Mouse (Mus musculus) hindbrain, embryonic 14.5 days (tissue): ENCODE results near the gene Art3. TPM values are rescaled to one million over a fixed set of nuclear protein-coding genes. Genes with fewer than 3 reads are reported as not detected.

Experiments used
- ATAC-seq: fragments of 200-750 bp; cut with Nextera tagmentation; 2 replicates; pipeline ENCODE4 v1.8.0; 2017; ENCODE audit warnings: moderate number of reproducible peaks, mild to moderate bottlenecking, moderate TSS enrichment, moderate library complexity; ENCODE audit not compliant: low FRiP score
- DNase-seq: peaks from one replicate; pipeline ENCODE4 v3.0.0-alpha.2; 2015; ENCODE audit warnings: low spot score
- H3K27ac ChIP-seq: fragments of 300-500 bp; sonication (generic); 2 replicates; pipeline ENCODE4 v1.5.1; 2014; ENCODE audit warnings: mild to moderate bottlenecking, moderate library complexity
- H3K27me3 ChIP-seq: fragments of 300-500 bp; sonication (generic); 2 replicates; pipeline ENCODE4 v1.6.1; 2014; ENCODE audit warnings: mild to moderate bottlenecking, low read length, mixed read lengths; ENCODE audit not compliant: control insufficient read depth, insufficient read depth
- H3K36me3 ChIP-seq: fragments of 300-500 bp; sonication (generic); replicated peaks from 2 replicates; pipeline ENCODE4 v1.6.1; 2014; ENCODE audit not compliant: control insufficient read depth, insufficient read depth
- H3K4me1 ChIP-seq: fragments of 300-500 bp; sonication (generic); replicated peaks from 2 replicates; pipeline ENCODE4 v1.6.1; 2014; ENCODE audit warnings: antibody characterized with exemption, low read length, mixed read lengths; ENCODE audit not compliant: control insufficient read depth, insufficient read depth
- H3K4me2 ChIP-seq: fragments of 300-500 bp; sonication (generic); replicated peaks from 2 replicates; pipeline ENCODE4 v1.6.1; 2014; ENCODE audit warnings: mild to moderate bottlenecking, moderate library complexity
- H3K4me3 ChIP-seq: fragments of 300-500 bp; sonication (generic); replicated peaks from 2 replicates; pipeline ENCODE4 v1.5.1; 2014; ENCODE audit warnings: mild to moderate bottlenecking, low read length
- H3K9ac ChIP-seq: fragments of 300-500 bp; sonication (generic); 2 replicates; pipeline ENCODE4 v1.6.1; 2014
- H3K9me3 ChIP-seq: fragments of 300-500 bp; sonication (generic); 2 replicates; pipeline ENCODE4 v1.6.1; 2016; ENCODE audit warnings: low read length; ENCODE audit not compliant: control insufficient read depth
- WGBS: fragments of 180-500 bp; shearing (Covaris S2); extraction: QIAGEN DNeasy Blood & Tissue Kit; methylation state at CpG from one replicate; pipeline ENCODE4 v1.1.7; 2014; 5-methylcytosine and 5-hydroxymethylcytosine counted together
- polyA plus RNA-seq: library from polyadenylated mRNA; unstranded; fragments of >200 nt; fragmentation: Nextera tagmentation; extraction: Ambion mirVana; gene quantifications from 2 replicates; pipeline ENCODE4 v1.2.1, GENCODE M21; 2014

Art3 gene
- polyA plus RNA-seq, 1 experiment from 2014 or later, result 9.3 TPM

GRCm38 (mm10) chr5:92353517-92353916 is 21.9 kb downstream of the Art3 start:
- Histone ChIP-seq H3K27ac (no peak overlapping the region), H3K4me3 (no peak overlapping the region), H3K4me1 (no peaks in the 10 kb centered on the region), H3K9me3 (no peaks in the 10 kb centered on the region), H3K27me3 (no peaks in the 10 kb centered on the region), H3K9ac (no peak overlapping the region), H3K4me2 (peak overlapping the region; percentile 19; the same call in 1 of the 2 replicates), H3K36me3 (no peaks in the 10 kb centered on the region)
- ATAC-seq, result no peak
- DNase-seq, result no peak
- 65% methylated on average over 11 of the region's 11 CpGs for WGBS

- no peak overlapping the region for H3K27ac ChIP-seq
- H3K9me3 ChIP-seq, result no peaks in the 10 kb centered on the region
- no peak overlapping the region for H3K4me2 ChIP-seq
- 61% methylated on average over 11 of the region's 12 CpGs for WGBS
- no peak overlapping the region for H3K9ac ChIP-seq
- no peak for ATAC-seq
- no peaks in the 10 kb centered on the region for H3K36me3 ChIP-seq
- no peak for DNase-seq
- no peak overlapping the region for H3K4me3 ChIP-seq
- H3K27me3 ChIP-seq, result no peaks in the 10 kb centered on the region
- no peaks in the 10 kb centered on the region for H3K4me1 ChIP-seq
Observed at GRCm38 (mm10) chr5:92358033-92358432, 26.4 kb downstream of the Art3 start.

GRCm38 (mm10) chr5:92358767-92359455 is 27.3 kb downstream of the Art3 start:
- Histone ChIP-seq H3K4me2 (no peak overlapping the region), H3K36me3 (no peaks in the 10 kb centered on the region), H3K9ac (no peak overlapping the region), H3K4me1 (no peaks in the 10 kb centered on the region), H3K27ac (no peak overlapping the region), H3K9me3 (no peaks in the 10 kb centered on the region), H3K27me3 (no peaks in the 10 kb centered on the region), H3K4me3 (no peak overlapping the region)
- ATAC-seq (no peak), DNase-seq (no peak)
- WGBS, result 81% methylated on average over 11 of the region's 11 CpGs

- no peaks in the 10 kb centered on the region for H3K4me1 ChIP-seq
- 2% methylated on average over 4 of the region's 4 CpGs for WGBS
- H3K27ac ChIP-seq, result no peak overlapping the region
- no peak overlapping the region for H3K9ac ChIP-seq
- DNase-seq (no peak), ATAC-seq (no peak)
- no peaks in the 10 kb centered on the region for H3K27me3 ChIP-seq
- no peak overlapping the region for H3K4me3 ChIP-seq
- no peaks in the 10 kb centered on the region for H3K36me3 ChIP-seq
- H3K9me3 ChIP-seq, result no peaks in the 10 kb centered on the region
- H3K4me2 ChIP-seq, result no peak overlapping the region
Observed at GRCm38 (mm10) chr5:92363179-92363578, 31.6 kb downstream of the Art3 start.

- no peaks in the 10 kb centered on the region for H3K4me1 ChIP-seq
- H3K27me3 ChIP-seq, result no peaks in the 10 kb centered on the region
- ATAC-seq, result no peak
- no peak overlapping the region for H3K4me3 ChIP-seq
- H3K9ac ChIP-seq, result no peak overlapping the region
- H3K4me2 ChIP-seq, result no peak overlapping the region
- no peaks in the 10 kb centered on the region for H3K9me3 ChIP-seq
- DNase-seq, result no peak
- no peaks in the 10 kb centered on the region for H3K36me3 ChIP-seq
- H3K27ac ChIP-seq, result no peak overlapping the region
- WGBS, result 90% methylated on average over 5 of the region's 5 CpGs
Observed at GRCm38 (mm10) chr5:92364011-92364410, 32.4 kb downstream of the Art3 start.

- WGBS, result 76% methylated on average over 11 of the region's 11 CpGs
- no peak for ATAC-seq
- H3K4me3 ChIP-seq, result no peak overlapping the region
- no peaks in the 10 kb centered on the region for H3K36me3 ChIP-seq
- H3K4me2 ChIP-seq, result no peak overlapping the region
- no peaks in the 10 kb centered on the region for H3K9me3 ChIP-seq
- no peaks in the 10 kb centered on the region for H3K4me1 ChIP-seq
- H3K27ac ChIP-seq, result no peak overlapping the region
- H3K27me3 ChIP-seq, result no peaks in the 10 kb centered on the region
- DNase-seq, result no peak
- H3K9ac ChIP-seq, result no peak overlapping the region
Observed at GRCm38 (mm10) chr5:92365146-92365705, 33.6 kb downstream of the Art3 start.

- H3K9ac ChIP-seq, result no peak overlapping the region
- 84% methylated on average over 6 of the region's 6 CpGs for WGBS
Observed at GRCm38 (mm10) chr5:92366565-92366964, 34.9 kb downstream of the Art3 start.

GRCm38 (mm10) chr5:92368392-92368791 is 36.8 kb downstream of the Art3 start:
- ATAC-seq, result no peak
- Histone ChIP-seq H3K27ac (no peak overlapping the region), H3K9ac (no peak overlapping the region), H3K4me3 (no peak overlapping the region), H3K36me3 (no peaks in the 10 kb centered on the region), H3K4me1 (no peaks in the 10 kb centered on the region), H3K27me3 (no peaks in the 10 kb centered on the region), H3K4me2 (no peak overlapping the region), H3K9me3 (no peaks in the 10 kb centered on the region)
- WGBS, result 73% methylated on average over 10 of the region's 10 CpGs
- no peak for DNase-seq

More at GRCm38 (mm10) chr5:92366565-92366964, 34.9 kb downstream of the Art3 start:
- no peaks in the 10 kb centered on the region for H3K27me3 ChIP-seq
- H3K36me3 ChIP-seq, result no peaks in the 10 kb centered on the region
- H3K4me1 ChIP-seq, result no peaks in the 10 kb centered on the region
- no peak overlapping the region for H3K4me3 ChIP-seq
- no peak overlapping the region for H3K27ac ChIP-seq
- no peak for DNase-seq
- no peaks in the 10 kb centered on the region for H3K9me3 ChIP-seq
- no peak for ATAC-seq
- no peak overlapping the region for H3K4me2 ChIP-seq

- WGBS, result 56% methylated on average over 13 of the region's 13 CpGs
- Histone ChIP-seq H3K27ac (peak overlapping the region; percentile 46; the same call in 1 of the 2 replicates), H3K9me3 (no peaks in the 10 kb centered on the region), H3K4me2 (no peak overlapping the region; the same call in 1 of the 2 replicates), H3K36me3 (no peaks in the 10 kb centered on the region), H3K27me3 (no peaks in the 10 kb centered on the region), H3K4me1 (no peaks in the 10 kb centered on the region), H3K9ac (0 out of 2 replicates have a peak overlapping the region, but pooled peaks have one; percentile 3), H3K4me3 (no peak overlapping the region)
- ATAC-seq, result peak; percentile 84
- DNase-seq, result peak; percentile 28
Observed at GRCm38 (mm10) chr5:92369151-92369994, 37.7 kb downstream of the Art3 start.
